Mouse (Mus musculus): Measurements from ENCODE around the gene Dgcr6. TPM values are rescaled to one million over a fixed set of nuclear protein-coding genes. Genes with fewer than 3 reads are reported as not detected.
"Not testable (repeated sequence)": the region's sequence is repeated elsewhere in the genome, so short reads cannot be mapped to it uniquely, and the experiment has no call there.

Gene Dgcr6
- polyA plus RNA-seq (2012; rRNA removed), result 69.0 and 76.0 TPM in 2 replicates
- polyA plus RNA-seq (2014; fragmentation: Nextera tagmentation; extraction: Ambion mirVana), result 106 and 110 TPM in 2 replicates

- Histone ChIP-seq H3K36me3 (ENCODE audit: control insufficient read depth, insufficient read depth, low read length) (no peaks in the 10 kb centered on the region), H3K9ac (ENCODE audit: low read depth, low read length, severe bottlenecking) (no peak within 1 kb of the TSS), H3K4me2 (replicated peaks; ENCODE audit: low read depth, low read length, severe bottlenecking) (peak within 1 kb of the TSS; percentile 37), H3K4me3 (replicated peaks; ENCODE audit: low read length) (no peak within 1 kb of the TSS), H3K9me3 (ENCODE audit: control insufficient read depth, low read length) (no peaks in the 10 kb centered on the region), H3K4me1 (ENCODE audit: control insufficient read depth, insufficient read depth, low read length) (no peaks in the 10 kb centered on the region), H3K27ac (replicated peaks; ENCODE audit: low read depth, low read length) (no peak within 1 kb of the TSS), H3K27me3 (ENCODE audit: control insufficient read depth, insufficient read depth, low read length) (no peaks in the 10 kb centered on the region)
- 0 out of 2 replicates have a peak, but pooled peaks have one; percentile 23 for TF ChIP-seq POLR2A (IDR thresholded peaks at IDR 0.05; ENCODE audit: borderline replicate concordance, extremely low read depth, insufficient read depth, insufficient read length)
- ATAC-seq (ENCODE audit: low FRiP score, low read depth), result peak; percentile 80
- 10% methylated on average over 11 of the region's 11 CpGs for WGBS
- peak; percentile 91 for DNase-seq (ENCODE audit: low spot score)
These were observed at the start of gene Dgcr6 for GRCm38 (mm10) chr16:18052731-18053202. TSS of gene Dgcr6 (plus strand) at chr16:18052860.

DNA sequence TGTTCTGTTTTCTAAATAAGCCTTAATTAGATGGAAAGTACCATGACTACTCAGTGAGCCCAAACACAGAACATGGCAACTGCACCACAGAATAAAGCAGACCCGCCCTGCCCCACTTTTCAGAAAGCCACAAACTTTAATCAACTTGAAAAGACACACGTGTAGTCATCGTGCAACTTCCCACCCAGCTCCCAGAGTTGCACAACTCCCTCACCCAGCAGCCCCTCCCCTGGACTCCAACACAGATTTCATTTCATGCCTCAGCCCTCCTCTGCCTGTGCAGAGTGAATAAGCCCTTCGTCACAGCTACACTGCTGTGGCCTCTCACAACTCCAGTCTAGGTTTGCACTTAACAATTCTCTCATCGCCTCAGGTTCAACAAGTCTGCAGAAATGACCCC, 48.1 kb upstream of the Dgcr6 start:
- Histone ChIP-seq H3K4me3 (replicated peaks; ENCODE audit: low read length) (no peak overlapping the region), H3K4me2 (replicated peaks; ENCODE audit: low read depth, low read length, severe bottlenecking) (no peak overlapping the region), H3K36me3 (ENCODE audit: control insufficient read depth, insufficient read depth, low read length) (no peaks in the 10 kb centered on the region), H3K9ac (ENCODE audit: low read depth, low read length, severe bottlenecking) (no peak overlapping the region), H3K27me3 (ENCODE audit: control insufficient read depth, insufficient read depth, low read length) (no peaks in the 10 kb centered on the region), H3K9me3 (ENCODE audit: control insufficient read depth, low read length) (no peaks in the 10 kb centered on the region), H3K4me1 (ENCODE audit: control insufficient read depth, insufficient read depth, low read length) (no peaks in the 10 kb centered on the region), H3K27ac (replicated peaks; ENCODE audit: low read depth, low read length) (no peak overlapping the region)
- DNase-seq (ENCODE audit: low spot score), result no peak
- ATAC-seq (ENCODE audit: low FRiP score, low read depth), result no peak
- 78% methylated on average over 5 of the region's 5 CpGs for WGBS
- no peak for TF ChIP-seq POLR2A (IDR thresholded peaks at IDR 0.05; ENCODE audit: borderline replicate concordance, extremely low read depth, insufficient read depth, insufficient read length)

- Histone ChIP-seq H3K4me1 (ENCODE audit: control insufficient read depth, insufficient read depth, low read length) (no peaks in the 10 kb centered on the region), H3K4me3 (replicated peaks; ENCODE audit: low read length) (no peak overlapping the region), H3K9ac (ENCODE audit: low read depth, low read length, severe bottlenecking) (no peak overlapping the region), H3K36me3 (ENCODE audit: control insufficient read depth, insufficient read depth, low read length) (no peaks in the 10 kb centered on the region), H3K27me3 (ENCODE audit: control insufficient read depth, insufficient read depth, low read length) (no peaks in the 10 kb centered on the region), H3K4me2 (replicated peaks; ENCODE audit: low read depth, low read length, severe bottlenecking) (no peak overlapping the region), H3K27ac (replicated peaks; ENCODE audit: low read depth, low read length) (no peak overlapping the region), H3K9me3 (ENCODE audit: control insufficient read depth, low read length) (no peaks in the 10 kb centered on the region)
- WGBS, result 56% methylated on average over 4 of the region's 4 CpGs
- DNase-seq (ENCODE audit: low spot score), result no peak
- no peak for TF ChIP-seq POLR2A (IDR thresholded peaks at IDR 0.05; ENCODE audit: borderline replicate concordance, extremely low read depth, insufficient read depth, insufficient read length)
- ATAC-seq (ENCODE audit: low FRiP score, low read depth), result no peak
These were observed 45.6 kb upstream of the Dgcr6 start for GRCm38 (mm10) chr16:18007083-18007482.

- no peaks in the 10 kb centered on the region for H3K36me3 ChIP-seq (ENCODE audit: control insufficient read depth, insufficient read depth, low read length)
These were observed 41.6 kb upstream of the Dgcr6 start for GRCm38 (mm10) chr16:18011101-18011500.

GRCm38 (mm10) chr16:18016482-18016881, 36.2 kb upstream of the Dgcr6 start:
- not testable (repeated sequence) for H3K9me3 ChIP-seq (ENCODE audit: control insufficient read depth, low read length); H3K4me1 ChIP-seq (ENCODE audit: control insufficient read depth, insufficient read depth, low read length); H3K4me2 ChIP-seq (replicated peaks; ENCODE audit: low read depth, low read length, severe bottlenecking); DNase-seq (ENCODE audit: low spot score); H3K4me3 ChIP-seq (replicated peaks; ENCODE audit: low read length); H3K27me3 ChIP-seq (ENCODE audit: control insufficient read depth, insufficient read depth, low read length); H3K36me3 ChIP-seq (ENCODE audit: control insufficient read depth, insufficient read depth, low read length); H3K27ac ChIP-seq (replicated peaks; ENCODE audit: low read depth, low read length); H3K9ac ChIP-seq (ENCODE audit: low read depth, low read length, severe bottlenecking); ATAC-seq (ENCODE audit: low FRiP score, low read depth)
- 54% methylated on average over 3 of the region's 4 CpGs for WGBS

More at GRCm38 (mm10) chr16:18011101-18011500, 41.6 kb upstream of the Dgcr6 start:
- Histone ChIP-seq H3K9me3 (ENCODE audit: control insufficient read depth, low read length) (no peaks in the 10 kb centered on the region), H3K9ac (ENCODE audit: low read depth, low read length, severe bottlenecking) (no peak overlapping the region), H3K27ac (replicated peaks; ENCODE audit: low read depth, low read length) (no peak overlapping the region), H3K4me2 (replicated peaks; ENCODE audit: low read depth, low read length, severe bottlenecking) (no peak overlapping the region), H3K27me3 (ENCODE audit: control insufficient read depth, insufficient read depth, low read length) (no peaks in the 10 kb centered on the region), H3K4me1 (ENCODE audit: control insufficient read depth, insufficient read depth, low read length) (no peaks in the 10 kb centered on the region), H3K4me3 (replicated peaks; ENCODE audit: low read length) (no peak overlapping the region)
- no peak for DNase-seq (ENCODE audit: low spot score)
- 66% methylated on average over 5 of the region's 6 CpGs for WGBS
- TF ChIP-seq POLR2A (IDR thresholded peaks at IDR 0.05; ENCODE audit: borderline replicate concordance, extremely low read depth, insufficient read depth, insufficient read length), result no peak
- no peak for ATAC-seq (ENCODE audit: low FRiP score, low read depth)

Measured in limb, embryonic 14.5 days (tissue).